ENCODE assay signal across 31 mouse cellular contexts in the genomic region with DNA sequence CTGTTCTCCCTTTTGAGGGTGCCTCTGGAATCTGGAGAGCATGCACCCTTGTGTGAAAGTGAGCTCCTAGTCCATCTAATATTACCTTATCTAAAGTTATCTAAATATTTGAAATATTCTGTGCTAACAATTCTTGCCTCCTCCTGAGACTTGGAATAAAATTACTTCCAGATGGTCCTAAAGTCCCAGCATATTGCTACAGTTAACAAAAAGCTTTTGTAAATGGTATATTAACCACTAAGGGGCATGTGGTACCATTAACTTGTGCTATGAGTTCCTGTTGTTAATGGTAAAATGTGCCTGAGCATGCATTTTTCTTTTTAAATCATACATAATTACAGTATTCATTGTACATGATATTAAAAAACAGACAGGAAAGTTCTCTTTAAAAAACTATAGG.
A peak's percentile ranks its signal among the peaks of the same experiment; 100 is the strongest.
DNase-seq lines count a peak whose midpoint lies in the region; ATAC-seq and TF ChIP-seq lines count a peak whose summit lies in the region.
"Had no signal": no experiment of that assay in that cellular context is flagged by ENCODE, and none has a peak within 500 bp of the region (broad histone marks: within the 10 kb centered on the region; RNA-seq: fewer than 3 reads in every experiment).

No protein-coding gene starts in this region.

- no peak for TF ChIP-seq EP300 in heart, adult 2 months (IDR thresholded peaks at IDR 0.05; ENCODE audit: insufficient read depth, low read depth, low read length)

- no peak for TF ChIP-seq CTCF in heart, adult 2 months (IDR thresholded peaks at IDR 0.05)

- TF ChIP-seq POLR2A in heart, adult 2 months (IDR thresholded peaks at IDR 0.05; ENCODE audit: insufficient read depth, low read depth, low read length) = no peak

- intact Hi-C loops in heart, adult 2 months (cut with DNase I) = no loop called here

- no peak overlapping the region for H3K4me2 ChIP-seq in embryonic facial prominence, embryonic 11.5 days (ENCODE audit: low read depth, low read length)
- H3K4me2 ChIP-seq in embryonic facial prominence, embryonic 13.5 days = no peak overlapping the region
- H3K4me2 ChIP-seq: forebrain, embryonic 12.5 days; hindbrain, embryonic 15.5 days; liver, embryonic 12.5 days; midbrain, embryonic 12.5 days; neural tube, embryonic 13.5 days had no signal

- no peaks in the 10 kb centered on the region for H3K27me3 ChIP-seq in embryonic facial prominence, embryonic 11.5 days (ENCODE audit: control insufficient read depth, insufficient read depth, low read length)
- no peaks in the 10 kb centered on the region for H3K27me3 ChIP-seq in embryonic facial prominence, embryonic 10.5 days (replicated peaks; ENCODE audit: low read depth, poor library complexity, severe bottlenecking)
- H3K27me3 ChIP-seq in embryonic facial prominence, embryonic 13.5 days = no peaks in the 10 kb centered on the region
- H3K27me3 ChIP-seq in limb, embryonic 10.5 days (ENCODE audit: low read depth, poor library complexity, severe bottlenecking) = no peaks in the 10 kb centered on the region
- no peaks in the 10 kb centered on the region for H3K27me3 ChIP-seq in heart, adult 2 months (ENCODE audit: control insufficient read depth, insufficient read depth, low read length)
- H3K27me3 ChIP-seq: CH12.LX; forebrain, embryonic 12.5 days; hindbrain, embryonic 15.5 days; liver, embryonic 12.5 days; midbrain, embryonic 12.5 days; neural tube, embryonic 13.5 days had no signal

- no peak overlapping the region for H3K4me3 ChIP-seq in embryonic facial prominence, embryonic 11.5 days (ENCODE audit: low read depth, low read length)
- no peak overlapping the region for H3K4me3 ChIP-seq in embryonic facial prominence, embryonic 10.5 days
- no peak overlapping the region for H3K4me3 ChIP-seq in embryonic facial prominence, embryonic 13.5 days
- H3K4me3 ChIP-seq in limb, embryonic 10.5 days = no peak overlapping the region
- no peak overlapping the region for H3K4me3 ChIP-seq in heart, adult 2 months
- H3K4me3 ChIP-seq: forebrain, embryonic 12.5 days; gastrocnemius, adult 2 months; hindbrain, embryonic 10.5 days; hindbrain, embryonic 15.5 days; liver, embryonic 12.5 days; midbrain, embryonic 12.5 days; neural tube, embryonic 13.5 days had no signal

- no peak; the same call in 1 of the 2 replicates for ATAC-seq in embryonic facial prominence, embryonic 11.5 days (replicated peaks; ENCODE audit: insufficient number of reproducible peaks, low FRiP score, low TSS enrichment, low read depth)
- ATAC-seq in embryonic facial prominence, embryonic 13.5 days (ENCODE audit: insufficient number of reproducible peaks, insufficient read depth, low FRiP score, low TSS enrichment, low read depth) = no peak
- ATAC-seq: activated CD4-positive, CD25-positive, alpha-beta regulatory T cell, adult 4 months; inflammation-experienced regulatory T-cells, adult 6 months; liver, embryonic 12.5 days; liver, postnatal 0 days had no signal

- peak; percentile 85 for DNase-seq in embryonic facial prominence, embryonic 11.5 days (ENCODE audit: low spot score)
- DNase-seq in embryonic facial prominence, embryonic 10.5 days (ENCODE audit: low spot score) = no peak
- DNase-seq in limb, embryonic 10.5 days (ENCODE audit: low spot score) = no peak
- peak; percentile 47 for DNase-seq in mesoderm, embryonic 11.5 days (ENCODE audit: low read depth, low spot score)
- no peak for DNase-seq in thymus, postnatal 4 days
- DNase-seq in heart, adult 2 months = no peak
- DNase-seq: adrenal gland, adult 2 months; cerebellum, adult 11-12 months; cerebellum, postnatal 25 days; gastrocnemius, adult 2 months; heart, postnatal 14 days; kidney, adult 2 months; kidney, postnatal 4 days; left cerebral cortex, postnatal 4 days; liver, postnatal 0 days; lung, postnatal 36 days; right cerebral cortex, postnatal 4 days; thymus, adult 18-20 months; thymus, postnatal 36 days had no signal

- H3K79me2 ChIP-seq in heart, adult 2 months (replicated peaks; ENCODE audit: control insufficient read depth, insufficient read depth, low read length) = no peaks in the 10 kb centered on the region

- no peak overlapping the region for H3K9ac ChIP-seq in embryonic facial prominence, embryonic 11.5 days (replicated peaks; ENCODE audit: low read length)
- H3K9ac ChIP-seq in embryonic facial prominence, embryonic 13.5 days = no peak overlapping the region
- no peak overlapping the region for H3K9ac ChIP-seq in heart, adult 2 months (ENCODE audit: low read depth, low read length)
- H3K9ac ChIP-seq: forebrain, embryonic 12.5 days; hindbrain, embryonic 15.5 days; liver, embryonic 12.5 days; liver, postnatal 0 days; midbrain, embryonic 12.5 days; neural tube, embryonic 13.5 days had no signal

- no peak overlapping the region for H3K27ac ChIP-seq in embryonic facial prominence, embryonic 11.5 days (replicated peaks; ENCODE audit: low read depth, low read length)
- no peak overlapping the region for H3K27ac ChIP-seq in embryonic facial prominence, embryonic 10.5 days (replicated peaks)
- peak overlapping the region; percentile 55; the same call in 1 of the 2 replicates for H3K27ac ChIP-seq in embryonic facial prominence, embryonic 13.5 days
- peak overlapping the region; percentile 84 for H3K27ac ChIP-seq in limb, embryonic 10.5 days
- H3K27ac ChIP-seq in heart, adult 2 months = no peak overlapping the region
- H3K27ac ChIP-seq: forebrain, embryonic 12.5 days; gastrocnemius, adult 2 months; hindbrain, embryonic 10.5 days; hindbrain, embryonic 15.5 days; kidney, postnatal 0 days; liver, embryonic 12.5 days; midbrain, embryonic 12.5 days; neural tube, embryonic 13.5 days; stomach, postnatal 0 days had no signal

- no peaks in the 10 kb centered on the region for H3K4me1 ChIP-seq in embryonic facial prominence, embryonic 11.5 days (ENCODE audit: control insufficient read depth, insufficient read depth, low read length)
- H3K4me1 ChIP-seq in embryonic facial prominence, embryonic 10.5 days = peaks cover 22% of the 10 kb centered on the region
- peaks cover 8% of the 10 kb centered on the region; the same call in 1 of the 2 replicates for H3K4me1 ChIP-seq in embryonic facial prominence, embryonic 13.5 days
- H3K4me1 ChIP-seq in limb, embryonic 10.5 days = peaks cover 33% of the 10 kb centered on the region
- H3K4me1 ChIP-seq in heart, adult 2 months (ENCODE audit: control insufficient read depth, insufficient read depth, low read length) = no peaks in the 10 kb centered on the region
- H3K4me1 ChIP-seq: hindbrain, embryonic 15.5 days; liver, embryonic 12.5 days; neural tube, embryonic 13.5 days had no signal

- no peaks in the 10 kb centered on the region for H3K36me3 ChIP-seq in embryonic facial prominence, embryonic 11.5 days (replicated peaks; ENCODE audit: control insufficient read depth, insufficient read depth, low read depth, low read length)
- no peaks in the 10 kb centered on the region for H3K36me3 ChIP-seq in embryonic facial prominence, embryonic 10.5 days (replicated peaks)
- H3K36me3 ChIP-seq in embryonic facial prominence, embryonic 13.5 days = no peaks in the 10 kb centered on the region
- no peaks in the 10 kb centered on the region for H3K36me3 ChIP-seq in limb, embryonic 10.5 days
- no peaks in the 10 kb centered on the region for H3K36me3 ChIP-seq in heart, adult 2 months (ENCODE audit: control insufficient read depth, insufficient read depth, low read length)
- H3K36me3 ChIP-seq: forebrain, embryonic 12.5 days; hindbrain, embryonic 10.5 days; hindbrain, embryonic 15.5 days; liver, embryonic 12.5 days; midbrain, embryonic 12.5 days; neural tube, embryonic 13.5 days had no signal

- no peaks in the 10 kb centered on the region for H3K9me3 ChIP-seq in embryonic facial prominence, embryonic 11.5 days (replicated peaks; ENCODE audit: control insufficient read depth, low read length)
- H3K9me3 ChIP-seq in embryonic facial prominence, embryonic 10.5 days = no peaks in the 10 kb centered on the region
- H3K9me3 ChIP-seq in embryonic facial prominence, embryonic 13.5 days = no peaks in the 10 kb centered on the region
- H3K9me3 ChIP-seq in limb, embryonic 10.5 days (replicated peaks) = no peaks in the 10 kb centered on the region
- H3K9me3 ChIP-seq: forebrain, embryonic 12.5 days; hindbrain, embryonic 10.5 days; hindbrain, embryonic 15.5 days; liver, embryonic 12.5 days; midbrain, embryonic 12.5 days; neural tube, embryonic 13.5 days had no signal

Comparison
In these comparisons a context has a peak if more than half of its experiments do, and no peak if none do; other contexts are left out.
1. DNase-seq: peak in embryonic facial prominence, embryonic 11.5 days (single experiment) and mesoderm, embryonic 11.5 days (single experiment); none in embryonic facial prominence, embryonic 10.5 days (single experiment), limb, embryonic 10.5 days (single experiment), thymus, postnatal 4 days (single experiment) and heart, adult 2 months (0 of 2).
2. H3K27ac ChIP-seq: peak in embryonic facial prominence, embryonic 13.5 days (single experiment) and limb, embryonic 10.5 days (single experiment); none in embryonic facial prominence, embryonic 11.5 days (single experiment), embryonic facial prominence, embryonic 10.5 days (single experiment) and heart, adult 2 months (single experiment).